Mouse (Mus musculus): ENCODE data around the gene Slx4ip.
"Not testable (repeated sequence)": the region's sequence is repeated elsewhere in the genome, so short reads cannot be mapped to it uniquely, and the experiment has no call there.

Slx4ip gene

GRCm38 (mm10) chr2:136891068-136891950 is at the start of gene Slx4ip, which contains the start of the genes AL731706.1 and Mkks:
Slx4ip (plus strand) TSS chr2:136891218.
AL731706.1 (minus strand) TSS chr2:136891389.
Mkks (minus strand) TSS chr2:136891389.
- DNase-seq (ENCODE audit: low spot score) = peak; percentile 99

- DNase-seq (ENCODE audit: low spot score) = no peak
Measured at GRCm38 (mm10) chr2:136850366-136850765, 40.7 kb upstream of the Slx4ip start.

- no peak for DNase-seq (ENCODE audit: low spot score)
Measured at GRCm38 (mm10) chr2:136854543-136855388, 36.3 kb upstream of the Slx4ip start.

GRCm38 (mm10) chr2:136885579-136885978 is 5.4 kb upstream of the Slx4ip start, which contains the start of gene AL731706.2:
AL731706.2 (minus strand) TSS chr2:136885679.
- no peak for DNase-seq (ENCODE audit: low spot score)

- no peak for DNase-seq (ENCODE audit: low spot score)
Measured at GRCm38 (mm10) chr2:136886846-136887245, 4.2 kb upstream of the Slx4ip start.

- DNase-seq (ENCODE audit: low spot score) = not testable (repeated sequence)
Measured at GRCm38 (mm10) chr2:136890716-136891067, 326 bp upstream of the Slx4ip start.

- DNase-seq (ENCODE audit: low spot score) = peak; percentile 95
Measured at GRCm38 (mm10) chr2:136891951-136892371, 943 bp downstream of the Slx4ip start.

GRCm38 (mm10) chr2:136894494-136894893 is 3.5 kb downstream of the Slx4ip start:
- DNase-seq (ENCODE audit: low spot score) = no peak

- no peak for DNase-seq (ENCODE audit: low spot score)
Measured at GRCm38 (mm10) chr2:136896131-136896530, 5.1 kb downstream of the Slx4ip start.

- DNase-seq (ENCODE audit: low spot score) = no peak
Measured at GRCm38 (mm10) chr2:136908596-136908995, 17.6 kb downstream of the Slx4ip start.

- no peak for DNase-seq (ENCODE audit: low spot score)
Measured at GRCm38 (mm10) chr2:136909298-136909697, 18.3 kb downstream of the Slx4ip start.

GRCm38 (mm10) chr2:136911958-136912411 is 21.0 kb downstream of the Slx4ip start:
- no peak for DNase-seq (ENCODE audit: low spot score)

- no peak for DNase-seq (ENCODE audit: low spot score)
Measured at GRCm38 (mm10) chr2:136913021-136913420, 22.0 kb downstream of the Slx4ip start.

GRCm38 (mm10) chr2:136914334-136914902 is 23.4 kb downstream of the Slx4ip start:
- no peak for DNase-seq (ENCODE audit: low spot score)

GRCm38 (mm10) chr2:136919433-136919832 is 28.4 kb downstream of the Slx4ip start:
- no peak for DNase-seq (ENCODE audit: low spot score)

- no peak for DNase-seq (ENCODE audit: low spot score)
Measured at GRCm38 (mm10) chr2:136920257-136920993, 29.4 kb downstream of the Slx4ip start.

GRCm38 (mm10) chr2:136921003-136921408 is 30.0 kb downstream of the Slx4ip start:
- no peak for DNase-seq (ENCODE audit: low spot score)

GRCm38 (mm10) chr2:136936391-136937288 is 45.6 kb downstream of the Slx4ip start:
- DNase-seq (ENCODE audit: low spot score) = no peak

- DNase-seq (ENCODE audit: low spot score) = no peak
Measured at GRCm38 (mm10) chr2:136938249-136938648, 47.2 kb downstream of the Slx4ip start.

- no peak for DNase-seq (ENCODE audit: low spot score)
Measured at GRCm38 (mm10) chr2:136946297-136946696, 55.3 kb downstream of the Slx4ip start.
